ENCODE assay signal across 7 mouse cellular contexts in genomic region chr7:39655709-39656397, GRCm38 (mm10).
A peak's percentile ranks its signal among the peaks of the same experiment; 100 is the strongest.
DNase-seq lines count a peak whose midpoint lies in the region; ATAC-seq lines count a peak whose summit lies in the region.

No protein-coding gene starts in this region.

- no peak for ATAC-seq in embryonic facial prominence, embryonic 12.5 days (ENCODE audit: insufficient number of reproducible peaks, insufficient read depth, low FRiP score, low TSS enrichment)
- peak; percentile 41; the same call in 1 of the 2 replicates for ATAC-seq in intestine, embryonic 14.5 days (replicated peaks; ENCODE audit: low FRiP score, low TSS enrichment, low read depth)
- ATAC-seq in frontal cortex, adult (ENCODE audit: low TSS enrichment), result no peak

- peak overlapping the region; percentile 42 for H3K4me3 ChIP-seq in embryonic facial prominence, embryonic 12.5 days
- peak overlapping the region; percentile 42 for H3K4me3 ChIP-seq in intestine, embryonic 14.5 days (ENCODE audit: low read depth, low read length)

- intact Hi-C loops in left cerebral cortex, postnatal 10 days (cut with DNase I), result no loop called here

- peak overlapping the region; percentile 60 for H3K27ac ChIP-seq in embryonic facial prominence, embryonic 12.5 days
- peak overlapping the region; percentile 71 for H3K27ac ChIP-seq in intestine, embryonic 14.5 days (ENCODE audit: low read depth)

- no peaks in the 10 kb centered on the region for H3K36me3 ChIP-seq in embryonic facial prominence, embryonic 12.5 days
- no peaks in the 10 kb centered on the region for H3K36me3 ChIP-seq in intestine, embryonic 14.5 days (ENCODE audit: control insufficient read depth, insufficient read depth, low read length)

- H3K9me3 ChIP-seq in embryonic facial prominence, embryonic 12.5 days, result no peaks in the 10 kb centered on the region
- H3K9me3 ChIP-seq in intestine, embryonic 14.5 days (ENCODE audit: control insufficient read depth, low read length), result no peaks in the 10 kb centered on the region

- no peaks in the 10 kb centered on the region for H3K27me3 ChIP-seq in embryonic facial prominence, embryonic 12.5 days
- H3K27me3 ChIP-seq in intestine, embryonic 14.5 days (replicated peaks; ENCODE audit: control insufficient read depth, insufficient read depth, low read length), result no peaks in the 10 kb centered on the region

- peaks cover 5% of the 10 kb centered on the region; the same call in 1 of the 2 replicates for H3K4me1 ChIP-seq in embryonic facial prominence, embryonic 12.5 days
- H3K4me1 ChIP-seq in intestine, embryonic 14.5 days (replicated peaks; ENCODE audit: control insufficient read depth, insufficient read depth, low read length), result peaks cover 7% of the 10 kb centered on the region

- DNase-seq in retina, postnatal 1 day, result peak; percentile 48
- no peak for DNase-seq in retina, embryonic 14.5 days (ENCODE audit: low spot score)
- DNase-seq in intestine, embryonic 14.5 days (ENCODE audit: low spot score), result peak; percentile 55
- peak; percentile 24 for DNase-seq in neural tube, embryonic 10.5 days (ENCODE audit: extremely low spot score, low spot score)
- no peak for DNase-seq in left cerebral cortex, postnatal 10 days (ENCODE audit: extremely low spot score in 1 of 2, low spot score in 2 of 2)

- H3K9ac ChIP-seq in embryonic facial prominence, embryonic 12.5 days, result peak overlapping the region; percentile 67
- H3K9ac ChIP-seq in intestine, embryonic 14.5 days (ENCODE audit: low read length), result peak overlapping the region; percentile 54

- WGBS in embryonic facial prominence, embryonic 12.5 days, result 26% methylated on average over 13 of the region's 13 CpGs
- WGBS in intestine, embryonic 14.5 days, result 22% methylated on average over 13 of the region's 13 CpGs

- peak overlapping the region; percentile 52 for H3K4me2 ChIP-seq in embryonic facial prominence, embryonic 12.5 days (replicated peaks)
- H3K4me2 ChIP-seq in intestine, embryonic 14.5 days (ENCODE audit: low read length), result peak overlapping the region; percentile 62

Comparison
In these comparisons a context has a peak if more than half of its experiments do, and no peak if none do; other contexts are left out.
1. DNase-seq: peak in retina, postnatal 1 day (single experiment), intestine, embryonic 14.5 days (single experiment) and neural tube, embryonic 10.5 days (single experiment); none in retina, embryonic 14.5 days (single experiment) and left cerebral cortex, postnatal 10 days (0 of 2).